Mouse (Mus musculus) thymus, postnatal 25 days (tissue): ENCODE measurements at regions not wholly inside any gene's neighbourhood (a gene's known extent, or its start where the extent isn't known, plus 50 kb on each side); places are given as distances from the start of the nearest gene placed in this dataset.

Experiments used
- DNase-seq: peaks from one replicate; pipeline ENCODE4 v3.0.0; 2022

DNA sequence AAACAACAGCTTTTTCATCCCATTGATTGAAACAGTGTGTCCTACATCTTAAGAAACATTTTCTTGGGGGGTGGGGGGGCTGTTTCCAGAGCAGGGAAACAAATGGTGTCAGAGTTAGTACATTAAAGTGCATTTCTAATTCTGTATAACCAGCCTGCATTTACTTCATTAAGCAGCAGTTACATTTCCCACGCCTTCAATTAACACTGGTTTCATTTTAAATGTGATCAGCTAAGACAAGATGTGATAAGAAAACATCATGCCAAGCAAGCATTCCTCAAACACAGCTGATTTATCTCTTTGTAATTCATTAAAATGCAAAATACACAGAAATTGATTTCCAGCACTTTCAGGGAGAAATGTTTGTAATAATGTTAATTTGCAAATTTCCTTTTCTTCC, 122.0 kb downstream of the Olfr1505 start:
- no peak for DNase-seq

DNA sequence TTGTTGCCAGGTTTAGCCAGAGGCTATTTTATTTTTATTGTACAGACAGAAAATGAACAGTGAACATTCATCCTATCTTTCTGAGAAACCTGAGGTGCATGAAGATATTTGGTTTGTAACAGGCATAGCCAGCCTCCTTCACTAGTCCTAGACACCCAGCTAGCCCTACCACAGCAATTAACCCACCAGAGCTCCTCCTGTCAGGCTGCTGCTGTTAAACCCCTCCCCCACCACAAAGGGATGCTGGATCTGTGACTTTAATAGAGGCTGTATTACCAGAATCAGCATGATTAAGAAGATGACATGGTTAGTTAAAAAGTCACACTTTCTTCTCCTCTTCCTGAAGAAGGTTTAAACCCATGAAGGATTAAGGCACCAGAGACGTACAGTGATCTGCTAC, 122.5 kb downstream of the Olfr1505 start:
- no peak for DNase-seq

DNA sequence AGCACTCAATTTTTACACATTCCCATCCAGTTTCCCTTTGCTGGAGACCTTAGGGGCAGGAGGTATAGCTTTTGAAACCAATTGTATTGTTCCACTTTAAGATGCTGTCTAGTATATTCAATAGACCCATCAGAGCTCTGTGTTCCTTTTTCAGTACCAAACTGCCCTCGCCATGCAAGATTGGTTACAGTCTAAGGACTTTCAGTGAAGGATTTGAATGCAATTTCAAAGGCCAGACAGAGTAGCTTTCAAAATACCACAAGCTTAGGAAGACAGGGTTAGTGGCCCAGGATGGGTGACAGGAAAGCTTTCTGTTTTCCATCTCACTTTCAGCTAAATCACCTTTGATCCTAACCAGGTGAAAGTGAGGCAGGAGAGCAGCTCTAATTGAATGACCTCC, 123.4 kb downstream of the Olfr1505 start:
- DNase-seq: no peak

GRCm38 (mm10) chr19:14042753-14043152, 129.4 kb downstream of the Olfr1505 start:
- DNase-seq: no peak

GRCm38 (mm10) chr19:14045456-14045855, 132.1 kb downstream of the Olfr1505 start:
- no peak for DNase-seq

- no peak for DNase-seq
Observed at GRCm38 (mm10) chr19:14052052-14052451, 138.7 kb downstream of the Olfr1505 start.

DNA sequence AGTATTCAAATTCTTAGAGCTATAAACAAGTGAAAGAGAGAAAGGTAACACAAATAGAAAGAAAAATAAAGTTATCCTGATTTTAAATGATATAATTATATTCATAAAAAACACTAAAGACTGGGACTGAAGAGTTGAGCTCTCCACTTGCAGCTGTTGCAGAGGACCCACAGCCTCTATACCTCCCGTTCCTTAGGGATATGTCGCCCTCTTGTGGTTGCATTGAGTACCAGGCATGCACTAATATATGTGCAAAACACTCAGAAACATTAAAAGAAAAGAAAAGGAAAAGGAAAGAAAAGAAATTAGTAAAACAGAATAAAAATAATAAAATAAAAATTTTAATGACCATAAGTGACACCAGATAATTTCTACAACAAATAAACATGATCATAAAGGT, 167.2 kb downstream of the Olfr1505 start:
- DNase-seq: peak; percentile 28

- DNase-seq: no peak
Observed at GRCm38 (mm10) chr19:14084726-14085125, 171.4 kb downstream of the Olfr1505 start.

DNA sequence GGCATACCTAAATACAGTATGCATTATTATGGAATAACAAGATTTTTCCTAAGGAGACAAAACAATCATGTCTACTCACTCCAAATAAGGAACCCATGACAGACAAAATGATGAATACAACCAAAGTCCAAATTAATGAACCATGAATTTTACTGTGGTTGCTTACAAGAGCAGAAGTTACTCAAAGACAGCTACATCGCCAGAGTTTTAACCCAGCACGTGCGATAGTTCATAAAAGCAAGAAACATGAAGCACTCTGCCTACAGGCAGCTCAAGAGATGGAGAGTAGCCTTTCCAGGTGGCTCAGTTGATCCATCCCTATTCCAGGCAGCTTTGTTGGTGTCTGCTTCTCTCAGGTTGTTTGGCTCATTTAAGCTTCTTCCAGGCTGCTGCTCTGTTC, 176.8 kb downstream of the Olfr1505 start:
- DNase-seq: no peak

DNA sequence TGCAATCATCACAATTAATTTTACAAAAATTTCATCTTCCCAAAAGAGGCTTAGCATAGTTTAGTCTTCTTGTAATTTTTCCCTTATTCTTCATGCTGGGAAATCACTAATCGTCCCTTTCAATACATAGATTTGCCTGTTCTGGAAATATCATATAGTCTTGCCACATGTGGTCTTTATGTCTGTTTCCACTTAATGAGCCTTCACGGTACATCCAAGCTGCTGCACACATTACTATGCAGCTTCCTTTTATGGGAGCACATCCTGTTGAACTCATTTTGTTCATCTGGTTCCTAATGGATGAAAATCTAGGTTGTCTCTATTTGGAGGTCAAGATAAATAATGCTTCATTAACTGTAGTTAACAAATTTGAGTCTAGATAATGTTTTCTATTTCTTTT, 180.9 kb downstream of the Olfr1505 start:
- DNase-seq: no peak

- no peak for DNase-seq
Observed at GRCm38 (mm10) chr19:14096187-14096586, 182.9 kb downstream of the Olfr1505 start.

GRCm38 (mm10) chr19:14109091-14109490, 195.8 kb downstream of the Olfr1505 start:
- DNase-seq: no peak

- DNase-seq: no peak
Observed at GRCm38 (mm10) chr19:14123348-14124113, 210.2 kb downstream of the Olfr1505 start.

DNA sequence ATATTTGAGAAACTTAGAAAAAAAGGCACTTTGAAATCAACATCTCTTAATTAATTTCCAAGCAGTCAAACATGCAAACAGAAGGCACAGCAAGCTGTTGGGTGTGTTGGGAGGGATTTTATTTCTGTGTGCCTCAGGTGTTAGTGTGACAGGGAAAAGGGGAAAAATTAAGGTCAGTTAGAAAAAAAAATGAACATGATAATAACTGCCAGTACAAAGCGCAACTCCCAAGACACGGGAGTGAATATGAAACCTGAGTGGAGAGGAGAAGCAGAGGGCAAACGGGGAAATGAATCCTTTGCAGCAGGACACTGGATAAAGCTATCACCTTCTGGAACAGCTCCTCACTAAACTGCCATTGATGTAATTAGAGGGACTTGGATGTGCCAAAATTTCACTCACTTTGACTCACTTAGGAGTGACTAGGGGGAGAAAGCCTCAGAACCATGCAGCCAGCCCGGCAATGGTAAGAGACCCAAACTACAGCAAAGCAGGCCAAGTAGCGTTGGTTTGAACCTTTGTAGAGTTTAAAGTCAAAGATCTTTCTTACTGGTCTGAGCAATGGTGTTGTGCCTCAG, 211.0 kb downstream of the Olfr1505 start:
- no peak for DNase-seq

DNA sequence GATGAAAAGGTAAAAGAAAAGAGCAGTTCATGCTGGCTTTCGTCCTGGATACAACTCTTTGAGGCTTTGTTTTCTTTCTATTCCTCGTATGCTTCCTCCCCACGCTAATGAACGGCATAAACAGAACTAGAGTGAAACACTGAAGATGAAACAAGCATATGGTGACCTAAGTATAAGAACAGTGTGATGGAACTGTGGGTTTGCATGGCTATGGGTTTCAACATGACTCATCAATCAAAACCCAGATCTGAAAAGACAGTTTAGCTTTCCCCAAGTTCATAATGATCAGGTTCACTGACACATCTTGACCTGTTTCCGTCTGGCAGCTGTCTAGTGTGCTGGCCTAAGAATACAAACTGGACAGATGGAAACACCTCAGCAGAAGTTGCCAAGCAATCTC, 211.7 kb downstream of the Olfr1505 start:
- no peak for DNase-seq

GRCm38 (mm10) chr19:14128397-14129209, 215.3 kb downstream of the Olfr1505 start:
- no peak for DNase-seq

- DNase-seq: no peak
Observed at GRCm38 (mm10) chr19:14161217-14161616, 247.9 kb downstream of the Olfr1505 start.

DNA sequence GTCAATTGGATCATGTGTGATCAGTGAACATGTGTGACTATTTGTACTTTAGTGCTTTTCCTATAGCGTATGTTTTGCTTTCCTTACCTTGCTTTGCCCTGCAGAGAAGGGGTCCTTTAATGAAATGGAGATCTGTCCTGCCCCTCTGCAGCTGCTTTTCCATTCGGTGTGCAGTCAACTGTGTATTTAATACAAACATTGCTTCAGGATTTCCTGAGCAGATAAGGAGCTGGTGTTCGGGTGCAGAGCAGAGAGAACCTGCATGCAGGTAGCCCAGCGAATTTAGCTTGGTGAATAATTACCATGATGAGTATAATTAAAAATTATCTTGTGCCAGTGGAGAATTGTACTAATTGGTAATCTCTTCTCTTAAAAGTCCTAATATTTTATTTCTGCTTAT, 249.4 kb downstream of the Olfr1505 start:
- DNase-seq: no peak

DNA sequence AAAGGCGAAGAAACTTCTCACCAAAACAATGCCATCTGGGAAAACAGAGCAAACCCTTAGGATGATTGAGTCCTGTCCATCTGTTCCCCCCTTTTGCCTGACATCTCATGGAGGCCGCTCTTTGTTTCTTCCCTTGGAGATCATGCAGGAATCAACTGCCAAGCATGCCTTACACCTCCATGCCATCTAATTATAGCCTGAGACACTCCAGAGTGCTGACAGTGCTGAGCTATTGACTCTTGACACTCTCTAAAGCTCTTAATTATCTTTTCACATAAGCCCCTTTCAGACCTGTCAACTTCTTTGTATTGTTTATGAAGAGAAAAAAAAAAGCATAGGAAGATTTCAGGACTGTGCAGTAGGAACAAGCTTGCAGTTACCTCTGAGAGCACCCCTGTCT, 252.4 kb downstream of the Olfr1505 start:
- DNase-seq: no peak

- no peak for DNase-seq
Observed at GRCm38 (mm10) chr19:14180244-14180643, 266.9 kb downstream of the Olfr1505 start.

GRCm38 (mm10) chr19:14180956-14181355, 267.6 kb downstream of the Olfr1505 start:
- DNase-seq: no peak

DNA sequence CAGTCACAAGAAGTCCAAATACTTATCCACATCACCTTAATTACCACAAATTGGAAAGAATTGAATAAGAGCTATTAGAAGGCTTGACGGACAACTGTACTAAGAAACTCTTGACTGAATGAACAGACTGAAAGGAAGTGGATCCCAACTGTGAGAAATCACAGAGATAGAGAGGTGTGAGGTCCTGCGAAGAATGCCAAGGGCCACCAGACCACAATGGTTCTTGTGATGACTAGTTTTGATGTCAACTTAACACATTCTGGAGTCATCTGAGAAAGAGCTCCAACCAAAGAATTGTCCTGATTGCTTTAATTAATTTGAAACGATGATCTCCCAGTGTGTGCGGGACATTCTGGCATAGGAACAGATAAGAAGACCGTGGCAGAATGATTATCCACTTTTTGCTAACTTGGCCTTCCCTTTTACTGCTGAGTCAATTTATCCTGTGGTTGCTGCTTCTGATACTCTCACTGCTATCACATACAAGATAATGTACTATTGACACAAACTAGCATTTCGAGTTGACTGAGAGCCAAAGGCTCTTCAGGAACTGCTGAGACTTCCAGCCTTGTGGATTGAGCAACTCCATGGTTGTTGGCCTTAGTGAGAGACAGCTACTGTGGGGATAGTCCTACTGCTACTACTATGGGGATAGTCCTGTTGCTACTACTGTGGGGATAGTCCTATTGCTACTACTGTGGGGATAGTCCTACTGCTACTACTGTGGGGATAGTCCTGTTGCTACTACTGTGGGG, 268.5 kb downstream of the Olfr1505 start:
- no peak for DNase-seq

- DNase-seq: no peak
Observed at GRCm38 (mm10) chr19:14191820-14192219, 278.5 kb downstream of the Olfr1505 start.
